Mouse (Mus musculus) inflammation-experienced regulatory T-cells, adult 6 months (primary cell): ENCODE data around the gene Mrpl53. TPM values are rescaled to one million over a fixed set of nuclear protein-coding genes. Genes with fewer than 3 reads are reported as not detected.

Source experiments
- ATAC-seq: one replicate; pipeline ENCODE4 v1.8.0; 2017
- polyA plus RNA-seq, 3 experiments: library from polyadenylated mRNA; unstranded; fragments of 100-300 nt; shearing (Covaris generic); gene quantifications; one replicate each; pipeline ENCODE4 v1.2.1; 2017

Mrpl53 gene
- polyA plus RNA-seq: 10 to 100 TPM; 60.0 to 78.3 (median 66.2) TPM

- peak; percentile 75 for ATAC-seq
Measured at GRCm38 (mm10) chr6:83108762-83109668, at the start of gene Mrpl53. Gene Mrpl53, plus strand, starts transcription at chr6:83109040.

- ATAC-seq: peak; percentile 47
Measured at GRCm38 (mm10) chr6:83065995-83066394, 42.8 kb upstream of the Mrpl53 start.

GRCm38 (mm10) chr6:83066441-83066840, 42.4 kb upstream of the Mrpl53 start:
- no peak for ATAC-seq

- ATAC-seq: no peak
Measured at GRCm38 (mm10) chr6:83068221-83068620, 40.6 kb upstream of the Mrpl53 start.

- no peak for ATAC-seq
Measured at GRCm38 (mm10) chr6:83068706-83069487, 39.9 kb upstream of the Mrpl53 start.

- no peak for ATAC-seq
Measured at GRCm38 (mm10) chr6:83069488-83070246, 39.2 kb upstream of the Mrpl53 start.

GRCm38 (mm10) chr6:83070247-83070310, 38.8 kb upstream of the Mrpl53 start, which contains the start of gene Tlx2:
Gene Tlx2, minus strand, starts transcription at chr6:83070293.
- ATAC-seq: no peak

GRCm38 (mm10) chr6:83070311-83071219, 38.3 kb upstream of the Mrpl53 start:
- no peak for ATAC-seq

GRCm38 (mm10) chr6:83071220-83071619, 37.6 kb upstream of the Mrpl53 start:
- ATAC-seq: no peak

- no peak for ATAC-seq
Measured at GRCm38 (mm10) chr6:83074979-83075378, 33.9 kb upstream of the Mrpl53 start.

GRCm38 (mm10) chr6:83077630-83078323, 31.1 kb upstream of the Mrpl53 start, which contains the start of gene Pcgf1:
Gene Pcgf1, plus strand, starts transcription at chr6:83077869.
- ATAC-seq: peak; percentile 38

GRCm38 (mm10) chr6:83078324-83078858, 30.4 kb upstream of the Mrpl53 start:
- ATAC-seq: peak; percentile 90

GRCm38 (mm10) chr6:83080210-83080609, 28.6 kb upstream of the Mrpl53 start:
- no peak for ATAC-seq

GRCm38 (mm10) chr6:83083497-83083896, 25.3 kb upstream of the Mrpl53 start:
- no peak for ATAC-seq

GRCm38 (mm10) chr6:83084477-83084876, 24.4 kb upstream of the Mrpl53 start:
- no peak for ATAC-seq

- ATAC-seq: peak; percentile 21
Measured at GRCm38 (mm10) chr6:83086121-83087035, 22.5 kb upstream of the Mrpl53 start, which contains the start of gene Lbx2. Gene Lbx2, plus strand, starts transcription at chr6:83086367.

GRCm38 (mm10) chr6:83087205-83087925, 21.5 kb upstream of the Mrpl53 start:
- peak; percentile 43 for ATAC-seq

- no peak for ATAC-seq
Measured at GRCm38 (mm10) chr6:83087926-83088260, 20.9 kb upstream of the Mrpl53 start.

- ATAC-seq: no peak
Measured at GRCm38 (mm10) chr6:83092416-83093127, 16.3 kb upstream of the Mrpl53 start.
